Mouse (Mus musculus) E14TG2a.4 (cell line): ENCODE results near the gene Ndufb11.

Source experiments
- H3K27me3 ChIP-seq: 2 replicates; pipeline ENCODE4 v1.6.1; 2014; ENCODE audit warnings: low read length, control low read depth; ENCODE audit not compliant: insufficient read depth
- H3K36me3 ChIP-seq: 2 replicates; pipeline ENCODE4 v1.6.1; 2014; ENCODE audit warnings: low read length, control low read depth; ENCODE audit not compliant: insufficient read depth
- H3K4me1 ChIP-seq: replicated peaks from 2 replicates; pipeline ENCODE4 v1.6.1; 2014; ENCODE audit warnings: low read depth, low read length, control low read depth
- H3K4me3 ChIP-seq: replicated peaks from 2 replicates; pipeline ENCODE4 v1.5.1; 2014; ENCODE audit warnings: mild to moderate bottlenecking, low read length
- H3K9me3 ChIP-seq: 2 replicates; pipeline ENCODE4 v1.6.1; 2014; ENCODE audit warnings: low read length, control low read depth
- CTCF ChIP-seq: conservative IDR thresholded peaks from 2 replicates; pipeline ENCODE4 v1.5.1; 2014; ENCODE audit warnings: low read length
- NANOG ChIP-seq: IDR thresholded peaks from 2 replicates; pipeline ENCODE4 v1.6.1; 2014; ENCODE audit warnings: borderline replicate concordance, low read length, mixed read lengths
- POU5F1 ChIP-seq: IDR thresholded peaks from 2 replicates; pipeline ENCODE4 v1.6.1; 2014; ENCODE audit warnings: low read length, borderline replicate concordance

The Ndufb11 gene

DNA sequence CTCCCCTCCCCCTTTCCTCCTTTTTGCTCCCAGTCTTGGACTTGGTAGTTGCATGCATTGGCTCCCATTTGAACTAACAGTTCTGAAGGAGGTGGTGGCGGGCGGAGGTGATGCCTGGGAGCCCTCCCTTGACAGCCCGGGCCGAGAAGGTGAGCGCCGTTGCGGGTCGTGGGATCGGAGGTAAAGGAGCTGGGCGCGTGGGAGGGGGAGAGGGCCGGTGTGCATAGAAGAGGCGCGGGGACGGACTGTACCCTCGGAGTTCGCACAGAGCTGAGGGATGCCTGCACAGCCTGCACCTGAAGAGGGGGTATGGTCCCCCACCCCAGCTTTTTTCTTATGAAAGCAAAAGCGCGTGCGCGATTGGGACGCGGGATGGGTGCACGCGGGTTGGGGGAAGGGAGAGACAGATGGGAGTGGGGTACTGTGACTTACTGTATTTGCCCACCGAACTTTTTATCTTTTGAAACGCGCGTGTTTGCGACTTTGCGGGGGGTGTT, 532 bp upstream of the Ndufb11 start:
- Histone ChIP-seq H3K4me1 (peaks cover 27% of the 10 kb centered on the region), H3K4me3 (peak overlapping the region; percentile 87), H3K9me3 (no peaks in the 10 kb centered on the region), H3K27me3 (no peaks in the 10 kb centered on the region), H3K36me3 (peaks cover 48% of the 10 kb centered on the region)
- TF ChIP-seq POU5F1 (no peak), NANOG (no peak), CTCF (no peak)

DNA sequence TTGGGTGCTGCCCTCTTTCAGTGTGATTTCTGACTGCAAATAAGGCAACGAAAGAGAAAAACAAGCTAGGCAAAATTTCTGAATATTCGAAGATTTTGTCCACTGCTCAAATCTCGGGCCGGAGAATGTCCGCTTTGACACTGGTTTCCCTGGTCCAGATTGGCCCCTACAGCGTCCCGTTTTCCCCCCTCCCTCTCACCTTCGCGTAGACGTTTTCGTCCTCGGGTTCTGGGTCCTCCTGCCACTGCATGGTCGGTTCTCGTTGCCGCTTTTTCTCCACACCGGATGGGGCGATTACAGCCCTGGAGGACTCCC, 601 bp downstream of the Ndufb11 start:
- Histone ChIP-seq H3K4me1 (peaks cover 27% of the 10 kb centered on the region), H3K27me3 (no peaks in the 10 kb centered on the region), H3K36me3 (peaks cover 39% of the 10 kb centered on the region), H3K9me3 (no peaks in the 10 kb centered on the region), H3K4me3 (peak overlapping the region; percentile 87)
- TF ChIP-seq NANOG: no peak

DNA sequence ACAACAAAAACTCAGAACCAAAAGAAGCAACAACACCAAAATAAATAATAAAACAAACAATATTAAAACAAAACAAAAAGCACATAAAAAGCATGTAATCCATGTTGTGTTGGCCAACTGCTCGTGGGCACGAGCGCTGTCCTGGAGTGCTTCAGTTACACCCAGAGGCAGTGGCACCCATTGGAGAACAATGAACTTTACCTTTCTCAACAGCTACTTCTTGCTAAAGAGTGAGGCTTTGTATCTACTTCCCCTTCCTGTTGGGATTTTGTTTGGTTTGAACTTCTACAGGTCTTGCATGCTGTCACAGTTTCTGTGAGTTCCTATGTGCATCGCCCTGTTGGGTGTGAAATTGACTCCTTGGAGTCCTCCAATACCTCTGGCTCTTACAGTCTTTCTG, 8.9 kb downstream of the Ndufb11 start:
- no peak for TF ChIP-seq CTCF
- TF ChIP-seq NANOG: no peak
- no peaks in the 10 kb centered on the region for H3K4me1 ChIP-seq
- H3K36me3 ChIP-seq: no peaks in the 10 kb centered on the region
- no peak overlapping the region for H3K4me3 ChIP-seq
- no peaks in the 10 kb centered on the region for H3K27me3 ChIP-seq
- H3K9me3 ChIP-seq: no peaks in the 10 kb centered on the region

DNA sequence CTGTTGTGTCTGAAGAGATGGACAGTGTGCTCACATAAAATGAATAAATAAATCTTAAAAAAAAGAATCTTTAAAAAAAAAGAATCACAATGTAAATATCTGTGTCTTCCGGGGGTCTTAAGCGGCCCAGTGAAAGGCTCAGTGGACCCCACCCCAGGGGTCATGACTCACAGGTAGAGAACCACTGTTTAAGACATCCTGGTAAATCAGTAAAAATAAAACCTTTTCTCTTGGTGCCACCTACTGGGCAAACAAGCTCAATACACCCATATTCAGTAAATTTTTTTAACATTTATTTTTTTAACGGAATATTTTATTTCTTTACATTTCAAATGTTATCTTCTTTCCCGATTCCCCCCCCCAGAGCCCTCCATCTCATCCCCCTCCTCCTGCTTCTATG, 29.5 kb downstream of the Ndufb11 start:
- no peaks in the 10 kb centered on the region for H3K9me3 ChIP-seq
- no peak overlapping the region for H3K4me3 ChIP-seq
- no peaks in the 10 kb centered on the region for H3K36me3 ChIP-seq
- H3K4me1 ChIP-seq: no peaks in the 10 kb centered on the region
- H3K27me3 ChIP-seq: no peaks in the 10 kb centered on the region
- TF ChIP-seq CTCF: peak; percentile 23
- TF ChIP-seq POU5F1: no peak
- TF ChIP-seq NANOG: no peak

DNA sequence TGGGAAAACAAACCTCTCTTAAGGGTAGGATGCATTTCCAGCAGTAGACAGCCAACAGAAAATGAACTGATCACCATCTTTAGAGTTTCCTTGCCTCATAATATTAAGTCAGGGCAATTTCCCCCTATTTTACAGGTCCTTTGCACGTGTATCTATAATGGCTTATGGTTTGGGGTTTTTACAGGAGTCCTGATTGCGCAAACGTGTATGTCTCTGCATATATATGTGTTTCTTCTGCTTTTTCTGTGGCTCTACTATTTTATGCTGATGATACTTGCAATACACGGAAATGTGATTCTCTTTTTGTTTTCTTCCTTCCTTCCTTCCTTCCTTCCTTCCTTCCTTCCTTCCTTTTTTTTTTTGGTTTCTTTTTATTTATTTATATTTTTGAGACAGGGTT, 43.5 kb downstream of the Ndufb11 start:
- no peaks in the 10 kb centered on the region for H3K36me3 ChIP-seq
- no peaks in the 10 kb centered on the region for H3K4me1 ChIP-seq
- no peak for TF ChIP-seq NANOG
- TF ChIP-seq CTCF: no peak
- TF ChIP-seq POU5F1: no peak

DNA sequence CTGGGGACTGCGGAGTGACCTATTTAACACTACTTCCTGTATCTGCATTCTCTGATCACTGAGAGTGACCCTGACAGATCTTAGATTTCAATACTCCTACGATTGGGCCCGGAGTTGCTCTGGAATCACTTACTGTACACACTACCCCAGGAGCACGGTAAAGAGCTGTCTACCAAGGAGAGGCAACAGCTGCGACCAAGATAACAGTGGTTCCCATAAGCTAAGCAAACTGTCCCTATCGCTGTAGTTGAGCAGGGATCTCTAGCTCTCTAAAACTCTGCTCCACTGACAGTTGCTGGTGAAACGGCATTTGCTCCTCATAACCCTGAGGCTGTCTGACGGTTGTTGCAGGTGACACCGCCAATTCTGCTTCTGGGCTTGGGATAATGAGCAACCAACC, 44.7 kb downstream of the Ndufb11 start:
- H3K9me3 ChIP-seq: no peaks in the 10 kb centered on the region
- H3K36me3 ChIP-seq: no peaks in the 10 kb centered on the region
- H3K27me3 ChIP-seq: no peaks in the 10 kb centered on the region
- H3K4me3 ChIP-seq: no peak overlapping the region
- no peak for TF ChIP-seq NANOG
- TF ChIP-seq CTCF: no peak
- TF ChIP-seq POU5F1: no peak
- no peaks in the 10 kb centered on the region for H3K4me1 ChIP-seq

More for the DNA sequence above, 43.5 kb downstream of the Ndufb11 start:
- no peaks in the 10 kb centered on the region for H3K9me3 ChIP-seq
- H3K4me3 ChIP-seq: no peak overlapping the region
- no peaks in the 10 kb centered on the region for H3K27me3 ChIP-seq

DNA sequence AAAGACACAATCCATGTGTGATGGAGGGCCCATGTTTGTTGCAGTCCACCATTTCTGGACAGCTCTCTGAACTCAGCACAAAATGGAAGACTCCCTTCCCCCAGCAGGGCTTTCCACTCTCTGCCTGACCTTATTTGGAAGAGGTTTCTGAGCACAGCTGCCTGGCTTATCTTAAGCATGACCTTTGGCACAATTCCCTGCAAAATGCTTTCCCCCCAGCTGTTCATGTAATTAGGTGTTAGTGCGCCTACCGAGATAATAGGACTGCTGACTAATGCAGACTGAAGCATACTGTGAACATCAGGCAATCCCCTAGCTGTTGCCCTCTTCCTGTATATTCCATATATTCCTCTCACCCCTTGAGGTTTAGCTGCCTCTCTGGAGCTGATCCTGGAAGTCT, 46.4 kb downstream of the Ndufb11 start:
- Histone ChIP-seq H3K4me1 (no peaks in the 10 kb centered on the region), H3K4me3 (no peak overlapping the region), H3K9me3 (no peaks in the 10 kb centered on the region), H3K27me3 (no peaks in the 10 kb centered on the region), H3K36me3 (no peaks in the 10 kb centered on the region)
- TF ChIP-seq NANOG (no peak), CTCF (no peak), POU5F1 (no peak)
